Mouse (Mus musculus) thymus, postnatal 10 days (tissue): ENCODE data around the gene Ddx21.

ENCODE experiments used
- DNase-seq, 2 experiments: peaks; one replicate each; pipeline ENCODE4 v3.0.0; 2021; ENCODE audit warnings: low spot score in 2 of 2

Ddx21 gene

DNA sequence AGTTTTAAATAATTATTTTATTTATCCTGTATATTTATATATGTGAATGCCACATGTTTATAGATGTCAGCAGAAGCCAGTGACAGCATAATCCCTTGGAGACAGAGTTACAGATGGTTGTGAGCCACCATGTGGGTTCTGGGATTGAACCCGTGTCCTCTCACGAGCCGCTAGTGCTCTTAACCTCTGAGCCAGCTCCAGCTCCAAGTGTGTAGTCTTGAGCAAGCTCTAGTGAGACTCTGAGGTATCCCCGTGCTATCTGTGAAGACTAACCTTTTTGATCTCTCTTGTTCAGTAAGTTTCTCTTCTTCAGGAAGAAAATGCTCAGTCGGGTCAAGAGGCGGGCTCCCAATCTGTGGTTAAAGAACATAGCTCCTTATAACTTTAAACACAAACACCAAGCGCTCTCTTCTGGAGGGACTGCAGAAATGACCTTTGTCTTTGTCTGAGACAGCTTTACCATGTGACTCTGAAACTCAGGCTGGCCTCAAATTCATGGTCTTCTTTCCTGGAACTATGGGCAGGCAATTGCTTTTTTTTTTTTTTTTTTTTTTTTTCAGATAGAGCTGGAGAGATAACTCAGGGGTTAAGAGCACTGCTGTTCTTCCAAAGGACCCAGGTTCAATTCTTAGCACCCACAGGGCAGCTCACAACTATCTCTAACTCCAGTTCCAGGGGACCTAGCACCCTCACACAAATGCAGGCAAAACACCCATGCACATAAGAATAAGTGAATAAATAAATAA, 31.8 kb downstream of the Ddx21 start:
- DNase-seq: no peak

DNA sequence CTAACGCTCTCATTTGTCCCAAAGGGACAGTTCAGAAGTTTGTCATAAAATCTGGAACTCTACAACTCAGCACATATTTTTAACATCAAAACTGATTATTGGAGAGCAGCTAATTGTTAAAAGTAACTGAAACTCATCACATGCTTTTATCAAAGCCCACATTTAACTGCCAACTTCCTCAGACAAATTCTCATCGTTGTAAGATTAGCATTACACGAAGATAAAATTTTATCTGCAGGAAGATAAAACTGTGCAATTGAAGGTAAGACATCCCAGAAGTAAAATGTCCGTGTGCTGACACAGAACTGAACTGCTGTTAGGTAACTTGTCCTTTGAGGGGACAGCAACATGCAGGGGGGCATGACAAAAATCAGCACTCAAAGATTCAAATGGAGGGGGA, 33.2 kb downstream of the Ddx21 start:
- DNase-seq: no peak

- DNase-seq: no peak
Observed at GRCm38 (mm10) chr10:62557736-62558135, 44.3 kb downstream of the Ddx21 start.

GRCm38 (mm10) chr10:62556558-62556901, 45.6 kb downstream of the Ddx21 start:
- no peak for DNase-seq

- DNase-seq: no peak
Observed at GRCm38 (mm10) chr10:62555705-62556557, 46.1 kb downstream of the Ddx21 start.

DNA sequence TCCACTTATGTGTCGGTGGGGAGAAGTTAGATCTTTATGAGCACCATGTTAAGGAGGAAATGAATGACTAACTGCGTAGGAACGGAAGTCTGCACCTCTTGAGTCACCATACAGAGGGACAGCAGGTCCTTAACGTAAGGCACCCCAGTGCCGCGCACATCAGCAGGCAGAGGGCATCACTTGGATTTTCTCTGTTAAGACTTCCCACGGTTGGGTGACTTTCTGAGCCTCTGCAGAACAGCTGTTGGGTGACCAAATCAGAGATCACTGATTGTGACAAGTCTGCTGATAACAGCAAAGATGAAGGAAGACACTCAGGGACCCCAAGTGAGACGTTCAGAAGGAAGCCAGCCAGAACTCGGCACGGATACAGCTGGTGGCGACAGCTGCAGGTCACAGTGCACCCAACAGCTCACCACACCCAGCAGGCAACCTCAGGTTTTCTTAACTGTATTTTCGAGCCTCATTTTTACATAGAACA, 48.4 kb downstream of the Ddx21 start:
- peak; percentile 51 to 56 for DNase-seq

DNA sequence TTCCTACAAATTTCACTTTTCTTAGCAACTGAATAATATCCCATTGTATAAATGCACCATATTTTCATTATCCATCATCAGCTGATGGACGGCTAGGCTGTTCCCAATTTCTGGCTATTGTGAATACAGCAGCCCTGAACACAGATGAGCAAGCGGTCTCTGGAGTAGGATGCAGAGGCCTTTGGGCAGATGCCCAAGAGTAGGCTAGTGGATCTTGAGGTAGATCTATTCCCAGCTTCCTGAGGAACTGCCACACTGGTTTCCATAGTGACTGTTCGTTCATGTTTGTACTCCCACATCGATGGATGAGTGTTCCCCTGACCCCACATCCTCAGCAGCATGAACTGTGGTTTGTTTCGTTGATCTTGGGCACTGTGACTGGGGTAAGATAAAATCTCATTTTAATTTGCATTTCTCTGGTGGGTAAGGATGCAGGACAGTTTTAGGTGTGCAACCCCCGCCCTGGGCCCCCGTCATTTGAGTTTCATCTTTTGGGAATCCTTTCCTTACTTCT, 51.2 kb downstream of the Ddx21 start:
- DNase-seq: no peak

DNA sequence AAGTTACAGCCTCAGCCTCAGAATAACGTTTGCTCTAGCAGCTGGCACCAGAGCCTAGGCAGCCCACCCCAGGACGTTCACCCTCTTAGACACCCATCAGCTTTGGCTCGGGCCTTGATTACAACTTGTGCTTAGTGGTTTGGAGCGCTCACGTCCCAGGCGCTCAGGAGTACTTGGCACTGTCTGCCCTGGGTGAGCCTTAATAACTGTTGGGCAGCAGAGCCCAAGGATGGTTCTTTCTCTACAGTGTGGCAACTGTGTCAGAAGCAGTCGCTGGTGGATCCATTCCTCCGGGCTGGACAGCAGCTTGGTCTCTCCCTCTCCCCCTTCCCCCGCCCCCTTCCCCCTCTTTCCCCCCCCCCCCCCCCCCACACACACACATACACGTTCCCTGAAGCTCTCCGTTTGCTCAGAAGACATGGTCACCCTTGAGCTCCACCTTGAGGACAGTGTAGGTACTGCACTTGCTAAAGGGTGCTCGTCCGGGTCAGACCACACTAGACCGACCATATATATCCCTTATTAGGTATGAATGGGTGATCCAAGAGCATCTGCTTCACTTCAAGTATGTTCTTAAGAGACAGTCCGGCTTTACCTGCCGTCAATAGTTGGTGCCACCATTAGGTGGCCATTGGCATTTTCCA, 52.4 kb downstream of the Ddx21 start:
- peak; percentile 57 to 82 for DNase-seq

DNA sequence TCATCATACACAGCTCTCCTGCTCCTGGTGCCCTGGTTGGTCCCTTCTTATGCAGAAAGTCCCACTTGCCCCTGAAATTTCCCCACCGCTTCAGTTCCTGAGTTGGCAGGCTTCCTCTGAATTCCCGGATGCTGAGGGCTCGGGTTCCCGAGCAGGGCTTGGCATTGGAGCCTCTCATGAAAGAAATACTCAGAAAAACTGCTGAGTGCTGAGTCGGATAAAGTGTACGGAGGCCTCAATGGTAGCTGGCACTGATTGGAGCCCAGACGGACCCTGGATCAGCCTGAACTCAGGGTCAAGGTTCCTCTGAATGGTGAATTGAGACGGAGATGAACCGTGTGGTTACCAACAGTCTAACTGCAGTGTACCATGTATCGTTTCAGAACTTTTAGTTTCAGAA, 55.6 kb downstream of the Ddx21 start:
- no peak for DNase-seq

- DNase-seq: no peak
Observed at GRCm38 (mm10) chr10:62545759-62546158, 56.3 kb downstream of the Ddx21 start.

DNA sequence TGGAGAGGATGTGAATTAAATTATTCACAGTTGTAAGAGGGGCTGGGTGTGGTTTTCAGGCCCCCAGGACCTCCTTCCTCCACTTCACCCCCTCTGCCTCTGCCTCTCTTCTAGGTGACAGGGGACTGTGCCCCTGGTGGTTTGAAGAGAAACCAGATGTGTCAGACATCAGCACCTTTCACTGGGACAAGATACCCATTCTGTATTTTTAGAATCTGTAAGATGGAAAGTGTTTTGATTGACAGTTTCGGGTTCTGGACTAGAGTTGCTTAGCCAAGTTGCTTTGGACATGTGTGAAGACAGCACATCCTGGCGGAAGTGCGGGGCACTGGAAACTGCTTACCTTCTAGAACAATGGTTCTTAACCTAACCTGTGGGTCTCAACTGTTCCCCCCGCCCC, 57.8 kb downstream of the Ddx21 start:
- peak in 1 of 2 experiments; percentile 37 for DNase-seq

- DNase-seq: peak; percentile 52 to 57
Observed at GRCm38 (mm10) chr10:62543399-62543808, 58.7 kb downstream of the Ddx21 start.

GRCm38 (mm10) chr10:62542928-62543327, 59.2 kb downstream of the Ddx21 start:
- DNase-seq: no peak

DNA sequence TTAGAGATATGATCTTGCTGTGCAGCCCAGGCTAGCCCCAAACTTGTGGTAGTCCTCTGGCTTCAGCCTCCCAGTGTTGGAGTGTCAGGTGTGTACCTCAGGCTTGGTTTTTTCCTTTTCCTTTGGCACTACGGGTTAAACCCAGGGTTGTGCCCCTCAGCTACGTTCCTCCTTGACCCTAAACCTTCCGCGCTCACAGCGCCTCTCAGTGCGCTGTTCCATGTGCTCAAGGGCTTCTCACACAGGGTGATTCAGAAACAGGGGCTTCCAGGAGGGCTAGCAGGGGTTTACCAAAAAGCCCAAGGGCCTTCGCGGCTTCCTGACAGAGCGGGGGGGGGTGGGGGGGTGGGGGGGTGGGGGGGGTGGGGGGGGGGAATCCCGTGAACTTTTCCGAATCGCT, 59.6 kb downstream of the Ddx21 start:
- DNase-seq: no peak

DNA sequence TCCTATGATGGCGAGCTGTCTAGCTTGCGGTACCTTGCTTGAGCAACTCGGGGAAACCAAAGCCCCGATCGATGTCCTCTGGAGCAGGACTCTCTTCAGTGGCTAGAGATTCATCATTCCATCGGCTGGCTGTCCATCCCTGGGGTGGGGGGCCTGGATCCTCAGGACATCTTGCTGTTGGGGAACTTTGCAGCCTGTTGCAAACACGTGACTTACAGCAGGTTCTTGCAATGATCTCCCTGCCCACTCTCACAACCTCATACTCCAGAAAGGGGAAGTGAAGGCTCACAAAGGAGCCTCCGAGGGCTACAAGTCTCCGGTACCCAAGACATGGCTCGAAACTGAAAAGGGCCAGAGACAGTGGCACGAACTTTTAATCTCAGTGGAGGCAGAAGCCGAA, 60.6 kb downstream of the Ddx21 start:
- DNase-seq: no peak

DNA sequence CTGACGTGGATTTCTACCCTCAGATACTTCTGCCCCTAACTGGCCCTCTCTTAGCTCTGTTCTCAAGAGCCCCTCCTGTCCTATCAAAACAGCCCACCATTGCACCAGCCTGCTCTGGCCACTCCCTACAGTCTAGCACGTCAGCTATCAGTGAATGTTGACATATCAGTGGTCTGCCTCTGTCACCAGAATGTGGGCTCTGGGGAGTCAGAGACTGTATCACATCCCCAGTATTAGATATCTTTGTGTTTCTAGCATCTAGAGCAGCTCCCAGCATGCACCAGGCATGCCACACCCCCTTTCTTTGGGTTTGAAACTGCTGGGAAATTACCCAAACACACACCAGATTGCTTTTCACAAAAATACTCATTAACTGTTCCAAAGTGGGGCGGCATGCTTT, 61.3 kb downstream of the Ddx21 start:
- no peak for DNase-seq

DNA sequence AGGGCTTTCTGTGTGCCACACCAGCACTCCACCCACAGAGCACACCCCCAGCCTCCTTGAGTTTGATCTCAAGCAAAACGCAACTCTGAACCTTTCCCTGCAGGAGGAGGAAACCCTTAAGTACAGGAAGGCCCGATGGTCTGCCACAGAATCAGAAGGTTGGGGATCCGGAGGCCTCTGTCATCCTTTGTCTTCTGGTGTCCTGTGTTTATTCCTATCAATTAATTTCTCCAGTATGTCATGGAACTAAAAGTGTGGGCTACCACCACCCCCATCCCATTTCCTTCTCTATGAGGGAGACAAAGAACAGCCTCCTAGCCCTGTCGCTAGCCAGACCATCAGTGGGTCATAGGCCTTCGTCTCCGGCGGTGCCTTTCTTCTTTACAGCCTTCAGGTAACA, 67.6 kb downstream of the Ddx21 start:
- DNase-seq: no peak

GRCm38 (mm10) chr10:62532832-62533231, 69.2 kb downstream of the Ddx21 start:
- no peak for DNase-seq
